Mouse (Mus musculus): ENCODE results near the gene Fcrl5.

Gene Fcrl5

DNA sequence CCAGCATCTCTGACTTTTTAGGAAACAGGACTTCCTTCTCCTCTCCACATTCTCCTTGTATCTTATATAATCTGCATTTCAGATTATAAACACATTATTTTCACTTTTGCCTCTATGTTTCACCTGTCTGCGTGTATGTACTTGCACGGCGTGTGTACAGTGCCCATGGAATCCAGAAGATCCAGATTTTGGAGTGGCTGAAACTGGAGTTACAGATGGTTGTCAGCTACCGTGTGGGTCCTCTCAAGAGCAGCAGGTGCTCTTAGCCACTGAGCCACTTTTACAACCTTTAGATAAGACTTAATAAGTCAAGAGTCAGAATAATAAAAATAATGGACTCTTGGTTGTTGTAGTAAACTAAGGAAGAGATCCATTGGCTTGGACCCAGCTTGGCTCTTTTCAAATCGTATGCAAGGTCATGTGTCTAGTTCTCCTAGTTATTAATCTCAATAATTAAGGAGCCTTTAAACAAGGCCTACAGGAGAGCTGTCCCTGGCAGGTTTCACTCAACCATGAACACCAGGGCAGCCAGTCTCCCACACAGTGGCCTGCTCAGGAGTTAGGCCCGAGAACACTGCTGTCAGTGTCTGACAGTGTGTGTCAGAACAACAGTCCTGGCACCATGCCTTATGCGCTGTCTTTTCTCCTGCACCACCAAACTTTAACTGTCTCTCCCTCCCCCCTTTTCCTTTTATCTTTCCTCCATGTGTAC lies 98.2 kb downstream of the Fcrl5 start:
- DNase-seq = no peak

GRCm38 (mm10) chr3:87538034-87538433 lies 102.5 kb downstream of the Fcrl5 start:
- DNase-seq = no peak

DNA sequence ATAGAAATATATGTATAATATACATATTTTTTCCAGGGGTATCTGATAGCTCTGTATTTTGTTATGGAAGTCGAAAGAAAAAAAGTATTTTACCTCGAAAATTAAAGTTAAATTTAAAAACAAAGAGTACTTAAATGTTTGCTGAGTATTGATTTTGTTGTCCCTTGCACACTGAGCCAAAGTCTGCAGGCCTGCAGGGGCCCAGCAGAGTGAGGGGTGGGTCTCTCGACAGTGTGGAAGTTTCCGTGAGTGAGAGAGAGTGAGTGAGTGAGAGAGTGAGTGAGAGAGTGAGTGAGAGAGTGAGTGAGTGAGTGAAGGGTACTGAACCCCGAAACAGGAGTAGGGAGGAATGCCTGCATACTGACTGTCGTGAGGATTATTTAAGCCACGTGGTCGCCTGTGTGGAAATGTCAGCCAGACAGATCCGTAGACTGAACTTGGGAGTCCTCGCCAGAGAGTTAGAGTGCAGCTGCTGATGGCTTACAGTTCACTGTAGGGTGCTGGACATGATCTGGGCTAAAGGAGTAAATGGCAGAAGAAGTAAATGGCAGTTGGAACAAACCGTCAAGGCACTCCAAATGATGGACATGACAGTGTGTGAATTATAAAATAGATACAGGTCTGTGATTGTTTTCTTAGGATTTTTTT lies 104.6 kb downstream of the Fcrl5 start:
- DNase-seq = no peak

- no peak for DNase-seq
These were observed 105.1 kb downstream of the Fcrl5 start for GRCm38 (mm10) chr3:87540714-87541113.

- DNase-seq = no peak
These were observed 107.1 kb downstream of the Fcrl5 start for GRCm38 (mm10) chr3:87542481-87543215.

DNA sequence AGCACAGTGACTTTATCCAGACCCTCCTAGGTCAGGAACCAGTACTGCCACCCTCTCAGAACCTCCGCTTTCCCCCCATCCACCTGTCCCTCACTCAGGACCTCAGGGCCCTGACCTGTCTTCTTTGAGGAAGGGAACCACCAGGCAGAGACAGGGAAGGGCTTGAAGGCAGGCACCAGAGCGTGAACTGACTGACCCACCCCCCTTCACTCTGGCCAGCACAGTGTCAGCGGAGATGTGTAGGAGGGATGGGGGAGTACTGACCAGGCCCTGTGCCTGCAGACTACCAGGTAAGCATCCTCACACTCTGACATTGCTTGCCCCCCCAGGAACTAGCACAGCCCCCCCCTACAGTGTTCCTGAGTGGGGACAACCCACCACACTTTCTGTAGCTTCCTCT lies 110.0 kb downstream of the Fcrl5 start:
- no peak for DNase-seq

DNA sequence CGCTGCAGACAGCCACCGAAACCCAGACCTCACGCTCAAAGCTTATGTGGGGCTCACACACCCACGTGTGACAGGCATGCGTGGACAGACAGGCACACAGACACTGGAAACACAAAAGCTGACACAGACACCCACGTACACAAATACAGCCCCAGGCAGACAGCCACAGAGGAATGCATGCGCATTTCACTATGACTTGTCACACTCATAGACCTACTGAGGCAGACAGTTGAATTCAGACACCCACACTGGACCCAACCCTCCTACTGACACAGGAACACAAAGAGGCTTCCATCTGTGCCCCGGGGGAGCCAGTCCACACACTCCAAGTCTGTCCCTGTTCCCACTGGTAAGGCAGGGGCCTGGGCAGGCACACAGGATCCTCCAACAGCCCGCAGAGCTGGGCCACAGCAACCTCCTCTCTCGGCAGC lies 110.7 kb downstream of the Fcrl5 start:
- DNase-seq = no peak

DNA sequence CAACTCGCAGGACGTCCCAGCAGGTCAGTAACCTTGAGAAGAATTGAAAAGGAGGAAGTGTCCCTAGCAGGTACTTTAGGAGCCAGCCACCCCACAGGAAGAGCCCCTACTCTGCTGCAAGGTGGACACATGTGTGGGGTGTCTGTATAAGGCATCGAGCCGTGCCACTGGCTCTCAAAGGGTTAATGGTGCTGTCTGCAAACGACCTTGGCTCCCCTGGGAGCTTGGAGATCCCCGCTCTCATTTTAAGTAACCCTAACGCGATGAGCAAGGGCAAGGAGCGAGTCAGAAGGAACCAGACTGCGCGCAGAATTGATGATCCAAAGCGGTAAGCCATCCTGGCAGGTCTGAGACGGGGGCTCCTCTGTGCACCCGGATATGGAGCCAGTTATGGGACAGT lies 114.3 kb downstream of the Fcrl5 start:
- DNase-seq = no peak

All from liver (tissue).